Mouse (Mus musculus) testis, adult 2 months (tissue): ENCODE measurements at regions not wholly inside any gene's neighbourhood (a gene's known extent, or its start where the extent isn't known, plus 50 kb on each side); places are given as distances from the start of the nearest gene placed in this dataset.

ENCODE experiments used
- H3K27ac ChIP-seq: fragments of 200-500 bp; 2 replicates; pipeline ENCODE4 v1.5.1; 2012; ENCODE audit warnings: low read depth, low read length; ENCODE audit not compliant: control insufficient read depth, insufficient read depth
- H3K27me3 ChIP-seq: fragments of 200-500 bp; 2 replicates; pipeline ENCODE4 v1.6.1; 2012; ENCODE audit warnings: mild to moderate bottlenecking, low read length, moderate library complexity; ENCODE audit not compliant: control insufficient read depth, insufficient read depth
- H3K36me3 ChIP-seq: fragments of 200-500 bp; 2 replicates; pipeline ENCODE4 v1.6.1; 2012; ENCODE audit warnings: mild to moderate bottlenecking, low read length; ENCODE audit not compliant: control insufficient read depth, insufficient read depth
- H3K4me1 ChIP-seq: fragments of 200-500 bp; 2 replicates; pipeline ENCODE4 v1.6.1; 2012; ENCODE audit warnings: low read length; ENCODE audit not compliant: control insufficient read depth, insufficient read depth
- H3K4me3 ChIP-seq: fragments of 200-500 bp; 2 replicates; pipeline ENCODE4 v1.5.1; 2012; ENCODE audit warnings: low read depth, mild to moderate bottlenecking, low read length, moderate library complexity, mixed read lengths; ENCODE audit not compliant: control insufficient read depth
- CTCF ChIP-seq: fragments of 200-500 bp; IDR thresholded peaks from 2 replicates; pipeline ENCODE4 v1.5.1; 2012; ENCODE audit warnings: low read depth, mild to moderate bottlenecking, inconsistent platforms, low read length, moderate library complexity; ENCODE audit not compliant: control insufficient read depth, insufficient read depth, insufficient replicate concordance
- POLR2A ChIP-seq: fragments of 200-500 bp; IDR thresholded peaks from 2 replicates; pipeline ENCODE4 v1.6.1; 2012; ENCODE audit warnings: low read depth, mild to moderate bottlenecking, inconsistent platforms, low read length, moderate library complexity; ENCODE audit not compliant: control insufficient read depth

DNA sequence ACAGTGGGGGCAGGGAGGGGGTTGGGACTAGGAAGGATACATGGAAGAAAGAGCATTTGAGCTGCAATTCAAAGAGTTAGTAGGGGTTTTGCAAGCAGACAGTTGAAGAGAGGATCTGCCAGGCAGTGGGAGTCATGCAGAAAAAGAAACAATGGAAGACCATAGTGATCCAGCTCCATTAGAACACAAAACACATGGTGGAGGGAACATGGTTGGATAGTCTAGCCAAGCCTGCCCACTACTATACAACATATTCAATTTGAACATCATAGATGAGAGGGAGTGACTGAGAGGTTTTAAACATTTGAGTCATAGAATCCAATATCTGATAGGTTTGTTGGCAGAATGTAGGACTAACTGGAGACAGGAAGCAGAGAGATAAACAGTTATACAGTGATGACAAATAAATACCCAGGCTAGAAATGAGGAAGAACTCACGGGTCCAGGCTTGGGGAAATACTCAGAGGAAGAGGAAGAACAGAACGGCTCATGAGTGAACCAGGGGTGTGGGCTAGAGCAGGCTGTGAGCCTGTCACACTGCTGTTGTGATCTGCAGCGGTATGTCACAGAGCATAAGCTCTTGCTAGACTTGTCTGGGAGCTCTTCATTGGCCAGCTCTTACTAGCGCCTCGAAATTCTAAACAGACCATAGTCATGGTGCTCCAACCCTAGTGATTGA, 646.5 kb downstream of the Bcl11a start:
- H3K27me3 ChIP-seq, result no peaks in the 10 kb centered on the region
- TF ChIP-seq CTCF (no peak), POLR2A (no peak)
- H3K36me3 ChIP-seq, result no peaks in the 10 kb centered on the region
- H3K27ac ChIP-seq, result no peak overlapping the region
- no peaks in the 10 kb centered on the region for H3K4me1 ChIP-seq
- H3K4me3 ChIP-seq, result no peak overlapping the region

DNA sequence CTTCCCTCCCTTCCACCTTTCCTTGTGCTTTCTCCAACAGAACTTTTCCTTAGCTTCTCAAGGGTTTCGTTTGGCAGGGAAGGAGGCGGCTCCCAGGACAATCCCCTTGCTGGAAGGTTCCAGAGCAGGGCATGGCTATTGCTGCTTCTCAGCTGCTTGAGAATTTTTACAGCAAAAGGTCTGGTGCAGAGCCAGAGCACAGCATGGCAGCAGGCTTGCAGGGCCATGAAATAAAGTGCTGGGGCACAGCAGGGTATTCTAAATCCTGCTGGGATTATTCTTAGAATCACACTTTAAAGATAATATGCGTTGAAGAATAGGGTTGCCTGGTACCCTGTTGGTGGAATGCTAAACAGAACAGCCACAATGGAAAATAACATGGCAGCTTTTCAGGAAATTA, 648.5 kb downstream of the Bcl11a start:
- H3K36me3 ChIP-seq, result no peaks in the 10 kb centered on the region
- no peaks in the 10 kb centered on the region for H3K27me3 ChIP-seq
- H3K4me1 ChIP-seq, result no peaks in the 10 kb centered on the region
- H3K27ac ChIP-seq, result no peak overlapping the region
- TF ChIP-seq CTCF, result no peak
- TF ChIP-seq POLR2A, result no peak
- H3K4me3 ChIP-seq, result no peak overlapping the region

DNA sequence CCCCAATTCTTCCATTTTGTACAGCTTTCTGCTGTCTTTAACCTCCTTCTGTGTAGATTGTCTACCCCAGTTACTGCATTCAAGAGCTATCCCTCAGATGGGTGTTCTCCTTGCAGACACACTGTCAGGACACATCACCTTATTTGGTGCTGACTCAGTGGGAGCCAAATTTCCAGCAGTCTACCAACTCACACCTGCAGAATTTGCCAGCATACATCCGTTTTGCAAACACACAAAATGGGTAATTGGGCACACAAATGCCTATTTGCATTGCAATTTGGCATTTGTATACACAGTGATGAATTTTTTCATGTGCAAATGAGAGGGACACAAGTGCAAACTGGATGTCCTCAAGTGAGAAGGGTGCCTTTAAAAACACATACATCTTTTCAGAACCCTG, 649.5 kb downstream of the Bcl11a start:
- no peaks in the 10 kb centered on the region for H3K36me3 ChIP-seq
- H3K27me3 ChIP-seq, result no peaks in the 10 kb centered on the region
- TF ChIP-seq POLR2A (no peak), CTCF (no peak)
- H3K4me3 ChIP-seq, result no peak overlapping the region
- no peak overlapping the region for H3K27ac ChIP-seq
- no peaks in the 10 kb centered on the region for H3K4me1 ChIP-seq

DNA sequence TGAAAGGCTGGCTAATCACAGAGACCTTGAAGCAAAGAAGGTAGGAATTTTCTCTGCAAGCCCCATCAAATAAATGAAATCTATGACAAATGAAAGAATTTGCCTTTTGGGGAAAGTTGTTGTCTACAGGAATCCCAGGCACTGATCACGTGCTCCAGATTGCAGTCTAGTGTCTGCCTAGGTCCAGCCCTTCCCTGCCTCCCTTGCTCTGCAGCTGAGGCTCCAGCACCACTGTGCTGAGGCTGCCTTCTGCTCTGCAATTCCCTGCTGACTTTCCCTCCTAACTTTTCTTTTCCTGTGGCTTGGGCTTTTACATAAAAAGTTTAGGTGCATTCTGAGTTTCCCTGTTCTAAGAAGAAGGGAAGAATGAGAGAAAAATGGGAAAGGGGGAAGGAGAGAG, 653.6 kb downstream of the Bcl11a start:
- no peak overlapping the region for H3K27ac ChIP-seq
- TF ChIP-seq CTCF, result no peak
- no peak for TF ChIP-seq POLR2A
- no peaks in the 10 kb centered on the region for H3K27me3 ChIP-seq
- no peaks in the 10 kb centered on the region for H3K36me3 ChIP-seq
- no peaks in the 10 kb centered on the region for H3K4me1 ChIP-seq
- H3K4me3 ChIP-seq, result no peak overlapping the region

DNA sequence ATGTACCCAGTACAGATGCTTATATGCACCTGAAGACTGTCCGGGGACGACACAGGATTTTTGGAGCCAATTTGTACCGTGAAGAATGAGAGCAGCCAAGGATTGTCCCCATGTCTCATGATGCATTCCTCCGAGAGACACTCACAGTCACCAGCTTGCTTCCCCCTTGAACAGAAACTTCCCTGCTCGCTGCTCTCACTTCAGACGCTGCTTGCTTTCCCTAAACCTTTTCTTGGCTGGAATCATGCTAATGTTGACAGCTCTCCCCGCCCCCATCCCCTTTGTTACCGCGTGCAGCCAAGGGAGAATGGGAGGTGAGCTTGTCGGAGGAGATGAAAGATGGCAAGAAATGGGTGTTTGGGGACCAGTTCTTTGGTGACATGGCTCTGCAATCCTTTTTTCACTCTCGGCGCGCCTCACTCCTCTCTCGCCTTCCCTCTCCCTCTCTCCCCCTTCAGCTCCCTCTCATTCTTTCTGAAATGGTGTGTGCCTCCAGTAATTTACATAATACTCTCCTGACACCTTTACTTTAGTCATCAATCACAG, 661.9 kb downstream of the Bcl11a start:
- Histone ChIP-seq H3K27me3 (no peaks in the 10 kb centered on the region), H3K4me1 (no peaks in the 10 kb centered on the region; the same call in 1 of the 2 replicates), H3K4me3 (no peak overlapping the region), H3K27ac (no peak overlapping the region), H3K36me3 (no peaks in the 10 kb centered on the region)
- TF ChIP-seq POLR2A (no peak), CTCF (no peak)

DNA sequence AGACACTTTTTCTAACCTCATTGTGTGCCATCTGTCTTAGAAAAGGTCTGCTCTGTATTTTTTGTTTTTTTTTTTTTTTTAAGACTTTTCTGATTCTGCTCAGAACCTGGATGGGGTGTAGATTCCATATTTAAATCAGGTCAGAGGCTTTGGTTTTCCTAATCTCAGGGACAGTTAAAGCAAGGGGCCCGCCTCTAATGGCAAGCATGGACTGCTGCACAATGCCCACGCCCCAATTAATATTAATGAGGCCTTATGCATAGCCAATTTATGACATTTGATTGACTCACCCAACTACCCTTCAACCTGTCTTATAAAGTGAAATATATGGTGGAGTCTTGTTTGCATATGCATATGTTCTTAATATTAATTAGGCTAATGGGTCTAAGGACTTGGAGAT, 662.6 kb downstream of the Bcl11a start:
- H3K4me1 ChIP-seq, result no peaks in the 10 kb centered on the region; the same call in 1 of the 2 replicates
- H3K27me3 ChIP-seq, result no peaks in the 10 kb centered on the region
- no peaks in the 10 kb centered on the region for H3K36me3 ChIP-seq
- no peak overlapping the region for H3K27ac ChIP-seq
- no peak overlapping the region for H3K4me3 ChIP-seq
- TF ChIP-seq CTCF (no peak), POLR2A (no peak)

DNA sequence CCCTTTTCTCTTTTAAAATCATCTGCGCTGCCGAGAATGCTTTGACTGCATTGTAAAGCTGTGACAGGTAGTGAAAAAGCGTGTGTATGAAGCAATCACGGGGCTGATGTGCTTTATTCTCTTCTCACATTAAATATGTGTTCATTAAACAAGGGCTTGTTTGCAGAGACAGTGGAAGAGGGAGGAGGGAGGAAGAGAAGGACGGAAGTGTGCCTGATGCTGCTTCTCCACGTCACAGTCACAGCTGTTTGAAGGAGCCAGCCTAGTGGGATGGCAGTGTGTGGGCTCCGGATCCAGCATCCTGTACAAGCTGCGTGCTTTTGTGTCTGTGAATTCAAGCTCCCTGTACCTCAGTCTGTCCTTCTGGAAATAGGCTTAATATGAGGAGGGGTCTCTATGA, 664.7 kb downstream of the Bcl11a start:
- no peak overlapping the region for H3K27ac ChIP-seq
- no peak overlapping the region for H3K4me3 ChIP-seq
- TF ChIP-seq POLR2A (no peak), CTCF (no peak)
- no peaks in the 10 kb centered on the region for H3K36me3 ChIP-seq
- H3K27me3 ChIP-seq, result no peaks in the 10 kb centered on the region
- H3K4me1 ChIP-seq, result no peaks in the 10 kb centered on the region; the same call in 1 of the 2 replicates

DNA sequence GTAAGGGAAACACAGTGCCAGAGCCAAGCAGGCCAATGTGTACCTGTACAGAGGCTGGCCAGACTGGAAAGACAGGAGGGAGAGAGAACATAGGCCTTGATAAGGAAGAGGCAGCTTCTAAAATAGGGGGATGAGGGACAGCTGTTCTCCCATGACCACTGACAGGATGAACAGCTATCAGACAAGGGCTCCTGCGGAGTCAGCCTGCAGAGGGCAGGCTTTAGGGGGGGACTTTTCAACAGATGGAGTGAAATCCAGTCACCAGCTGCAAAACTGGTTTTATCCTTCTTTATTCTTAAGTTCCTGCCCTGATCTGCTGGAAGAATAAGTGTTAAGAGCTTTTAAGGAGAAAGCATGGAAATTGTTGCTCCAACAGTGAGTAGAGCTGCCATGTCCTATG, 665.6 kb downstream of the Bcl11a start:
- Histone ChIP-seq H3K4me1 (no peaks in the 10 kb centered on the region; the same call in 1 of the 2 replicates), H3K27ac (no peak overlapping the region), H3K27me3 (no peaks in the 10 kb centered on the region), H3K36me3 (no peaks in the 10 kb centered on the region), H3K4me3 (no peak overlapping the region)
- TF ChIP-seq POLR2A (no peak), CTCF (no peak)
